Mouse (Mus musculus) limb, embryonic 15.5 days (tissue): ENCODE data around the gene Slc25a25. TPM values are rescaled to one million over a fixed set of nuclear protein-coding genes. Genes with fewer than 3 reads are reported as not detected.

Source experiments
- ATAC-seq: fragments of 200-750 bp; cut with Nextera tagmentation; 2 replicates; pipeline ENCODE4 v1.8.0; 2017; ENCODE audit warnings: low read depth, moderate TSS enrichment; ENCODE audit not compliant: insufficient number of reproducible peaks, low FRiP score, low TSS enrichment
- H3K27ac ChIP-seq: fragments of 300-500 bp; sonication (generic); 2 replicates; pipeline ENCODE4 v1.5.1; 2015; ENCODE audit warnings: moderate library complexity, mild to moderate bottlenecking, inconsistent platforms
- H3K27me3 ChIP-seq: fragments of 300-500 bp; sonication (generic); 2 replicates; pipeline ENCODE4 v1.6.1; 2015; ENCODE audit warnings: inconsistent platforms
- H3K36me3 ChIP-seq: fragments of 300-500 bp; sonication (generic); 2 replicates; pipeline ENCODE4 v1.6.1; 2015; ENCODE audit warnings: inconsistent platforms
- H3K4me1 ChIP-seq: fragments of 300-500 bp; sonication (generic); 2 replicates; pipeline ENCODE4 v1.6.1; 2015; ENCODE audit warnings: inconsistent platforms
- H3K4me2 ChIP-seq: fragments of 300-500 bp; sonication (generic); 2 replicates; pipeline ENCODE4 v1.6.1; 2015; ENCODE audit warnings: mild to moderate bottlenecking, inconsistent platforms
- H3K4me3 ChIP-seq: fragments of 300-500 bp; sonication (generic); 2 replicates; pipeline ENCODE4 v1.5.1; 2015; ENCODE audit warnings: mild to moderate bottlenecking, inconsistent platforms
- H3K9ac ChIP-seq: fragments of 300-500 bp; sonication (generic); 2 replicates; pipeline ENCODE4 v1.6.1; 2015; ENCODE audit warnings: inconsistent platforms
- H3K9me3 ChIP-seq: fragments of 300-500 bp; sonication (generic); 2 replicates; pipeline ENCODE4 v1.6.1; 2016; ENCODE audit warnings: inconsistent platforms
- WGBS: fragments of 180-500 bp; shearing (Covaris S2); methylation state at CpG from one replicate; pipeline ENCODE4 v1.1.7; 2015; 5-methylcytosine and 5-hydroxymethylcytosine counted together
- polyA plus RNA-seq: library from polyadenylated mRNA; unstranded; fragments of >200 nt; fragmentation: Nextera tagmentation; extraction: Ambion mirVana; gene quantifications from 2 replicates; pipeline ENCODE4 v1.2.1, GENCODE M21; 2015

The Slc25a25 gene
- polyA plus RNA-seq, 1 experiment from 2014 or later = 17.5 TPM

DNA sequence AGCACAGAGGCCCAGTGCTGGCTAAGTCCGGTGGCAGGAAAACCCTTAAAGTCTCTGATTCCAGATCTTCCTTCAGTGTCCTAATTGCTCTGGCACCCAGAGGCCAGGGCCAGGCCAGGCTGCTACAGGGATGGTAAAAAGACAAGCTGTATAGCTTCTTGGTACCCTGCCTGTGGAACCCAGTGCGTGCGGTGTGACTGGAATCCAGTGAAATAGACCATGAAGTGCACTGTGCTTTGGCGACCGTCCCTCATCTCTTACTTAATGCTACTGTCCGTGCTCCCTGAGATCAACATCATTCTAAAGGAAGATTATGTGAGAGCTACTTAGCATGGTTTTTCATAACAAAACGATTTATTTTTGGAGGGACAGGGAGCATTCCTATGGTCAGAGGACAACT, 39.8 kb downstream of the Slc25a25 start:
- Histone ChIP-seq H3K4me2 (no peak overlapping the region), H3K36me3 (peaks cover 26% of the 10 kb centered on the region), H3K4me3 (no peak overlapping the region), H3K4me1 (peaks cover 18% of the 10 kb centered on the region), H3K9me3 (no peaks in the 10 kb centered on the region), H3K9ac (no peak overlapping the region), H3K27ac (no peak overlapping the region), H3K27me3 (no peaks in the 10 kb centered on the region)
- WGBS = 85% methylated on average over 7 of the region's 7 CpGs
- ATAC-seq = no peak

DNA sequence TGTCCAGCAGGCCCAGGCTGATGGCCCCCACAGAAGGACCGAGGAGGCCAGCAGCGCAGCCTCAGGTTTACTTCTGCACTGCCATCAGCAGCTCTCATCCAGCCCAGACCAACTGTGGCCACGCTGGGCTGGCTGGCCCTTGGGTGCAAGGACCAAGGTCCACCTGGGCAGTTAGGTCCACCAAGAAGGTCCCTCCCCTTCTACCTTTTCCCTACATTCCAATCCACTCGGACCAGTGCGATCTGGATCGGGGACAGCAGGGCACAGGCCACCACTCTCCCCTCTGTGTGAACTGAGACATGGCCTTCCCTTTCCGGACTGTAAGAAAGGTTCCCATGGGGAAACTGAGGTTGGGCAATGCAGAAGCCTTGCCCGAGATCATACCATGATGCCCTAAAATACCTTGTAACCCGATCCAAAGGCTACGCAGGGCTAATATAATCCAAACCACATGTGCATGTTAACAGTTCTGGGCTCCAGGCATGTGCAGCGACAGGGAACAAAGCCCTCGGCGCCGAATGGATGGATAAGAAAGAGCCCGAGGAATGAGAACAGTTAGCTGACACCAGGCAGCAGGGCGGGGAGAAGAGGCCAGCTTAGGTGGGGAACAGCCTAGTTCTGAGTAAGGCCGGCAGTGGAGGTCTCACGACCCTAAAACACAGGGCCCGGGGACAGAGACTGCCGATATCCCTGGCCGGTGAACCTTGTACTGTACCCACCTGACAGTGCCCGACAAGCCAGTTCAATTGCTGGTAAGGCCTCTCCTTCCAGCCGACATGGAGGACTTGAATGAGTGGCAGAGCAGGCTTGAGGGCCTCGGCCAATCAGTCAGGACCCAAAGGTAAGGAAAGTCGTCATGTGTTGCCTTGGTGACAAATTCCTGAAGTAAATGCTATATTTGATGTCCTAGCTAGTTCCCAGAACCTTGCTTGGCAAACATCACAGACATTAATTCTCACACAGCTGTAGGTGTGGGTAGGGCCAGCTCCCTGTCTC, 42.5 kb downstream of the Slc25a25 start:
- H3K27ac ChIP-seq = peak overlapping the region; percentile 69
- peaks cover 18% of the 10 kb centered on the region for H3K4me1 ChIP-seq
- H3K9ac ChIP-seq = no peak overlapping the region
- H3K4me3 ChIP-seq = no peak overlapping the region
- ATAC-seq = 0 out of 2 replicates have a peak, but pooled peaks have one; percentile 20
- 30% methylated on average over 25 of the region's 25 CpGs for WGBS
- peaks cover 2% of the 10 kb centered on the region; the same call in 1 of the 2 replicates for H3K36me3 ChIP-seq
- H3K27me3 ChIP-seq = no peaks in the 10 kb centered on the region
- no peaks in the 10 kb centered on the region for H3K9me3 ChIP-seq
- H3K4me2 ChIP-seq = 0 out of 2 replicates have a peak overlapping the region, but pooled peaks have one; percentile 10

DNA sequence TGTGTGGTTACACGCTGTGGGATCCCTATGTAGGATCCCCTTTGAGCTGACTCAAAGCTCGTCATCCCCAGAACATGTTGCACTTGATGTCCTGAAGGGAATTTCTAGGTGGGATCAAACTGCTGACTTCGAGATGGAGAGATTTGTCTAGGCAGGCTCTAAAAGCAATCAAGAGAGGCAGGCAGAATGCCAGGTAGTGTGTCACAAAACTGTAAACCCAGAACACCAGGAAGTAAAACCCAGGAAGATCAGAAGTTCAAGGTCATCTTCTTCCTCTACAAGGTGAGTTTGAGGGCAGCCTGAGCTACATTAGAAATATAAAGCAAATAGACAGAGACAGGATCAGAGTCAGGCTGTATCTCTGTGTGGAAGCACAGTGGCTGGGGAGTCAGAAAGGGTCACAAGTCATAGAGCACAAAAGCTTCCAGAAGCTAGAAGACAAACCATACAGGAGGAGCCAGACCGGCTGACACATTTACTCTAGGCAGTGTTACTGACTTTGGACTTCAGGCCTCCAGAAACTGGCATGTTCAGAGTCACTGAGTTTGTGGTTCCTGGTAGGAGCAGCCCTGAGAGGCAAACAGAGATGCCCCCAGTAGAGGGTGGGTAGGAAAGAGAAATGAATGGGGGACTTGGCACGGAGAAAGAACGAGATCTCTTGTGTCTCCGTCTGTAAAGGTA, 44.0 kb downstream of the Slc25a25 start:
- Histone ChIP-seq H3K27ac (no peak overlapping the region), H3K4me2 (no peak overlapping the region), H3K36me3 (peaks cover 14% of the 10 kb centered on the region), H3K27me3 (no peaks in the 10 kb centered on the region), H3K4me3 (no peak overlapping the region), H3K9me3 (no peaks in the 10 kb centered on the region), H3K4me1 (peaks cover 18% of the 10 kb centered on the region), H3K9ac (no peak overlapping the region)
- 77% methylated on average over 7 of the region's 7 CpGs for WGBS
- ATAC-seq = no peak

DNA sequence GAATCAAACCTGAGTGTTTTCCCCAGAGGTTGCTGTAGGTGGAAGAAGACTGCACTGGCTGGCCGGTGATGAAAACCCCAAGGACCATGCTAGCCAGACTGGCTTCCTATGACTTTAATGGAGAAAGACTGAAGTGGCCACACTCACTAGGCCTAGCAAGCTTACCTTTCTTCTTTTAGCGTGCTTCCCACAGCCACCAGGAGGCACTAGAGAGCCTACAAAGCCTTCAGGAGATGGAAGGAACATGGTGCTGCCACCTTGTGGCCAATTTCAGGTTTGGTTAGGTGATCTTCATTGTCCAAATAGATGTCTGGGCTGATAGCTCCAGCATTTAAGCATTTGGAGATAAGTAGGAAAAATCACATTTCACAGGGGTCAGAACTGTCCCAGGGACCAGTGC, 46.6 kb downstream of the Slc25a25 start:
- Histone ChIP-seq H3K4me3 (no peak overlapping the region), H3K36me3 (peaks cover 37% of the 10 kb centered on the region), H3K9ac (no peak overlapping the region), H3K9me3 (no peaks in the 10 kb centered on the region), H3K27ac (no peak overlapping the region), H3K4me1 (peaks cover 12% of the 10 kb centered on the region), H3K27me3 (no peaks in the 10 kb centered on the region), H3K4me2 (no peak overlapping the region)
- 17% methylated on average over 2 of the region's 2 CpGs for WGBS
- ATAC-seq = no peak

DNA sequence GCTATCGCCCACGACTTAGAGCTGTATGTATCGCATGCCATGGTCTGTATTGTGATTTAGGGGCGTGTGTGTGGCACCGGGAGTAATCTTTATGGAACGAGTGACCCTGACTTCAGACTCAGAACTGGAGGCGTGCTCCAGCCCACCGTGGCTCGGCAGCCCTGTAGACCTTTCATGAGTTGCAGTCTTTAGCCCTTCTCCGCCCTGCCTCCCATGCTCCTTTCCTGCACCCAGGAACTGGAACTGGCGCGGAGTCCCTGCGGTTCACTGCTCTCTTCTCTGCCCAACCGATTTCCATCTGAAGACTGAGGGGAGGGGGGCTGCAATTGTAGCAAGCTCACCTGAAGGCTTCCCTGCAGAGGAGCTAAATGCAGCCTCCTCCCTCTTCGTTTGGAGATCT, 54.5 kb downstream of the Slc25a25 start:
- no peaks in the 10 kb centered on the region for H3K9me3 ChIP-seq
- under 1% methylated on average over 15 of the region's 15 CpGs for WGBS
- no peak for ATAC-seq
- peak overlapping the region; percentile 88 for H3K4me2 ChIP-seq
- H3K4me3 ChIP-seq = peak overlapping the region; percentile 88
- peaks cover 17% of the 10 kb centered on the region for H3K4me1 ChIP-seq
- H3K27ac ChIP-seq = peak overlapping the region; percentile 95
- H3K27me3 ChIP-seq = no peaks in the 10 kb centered on the region
- H3K36me3 ChIP-seq = peaks cover 19% of the 10 kb centered on the region
- H3K9ac ChIP-seq = peak overlapping the region; percentile 78

DNA sequence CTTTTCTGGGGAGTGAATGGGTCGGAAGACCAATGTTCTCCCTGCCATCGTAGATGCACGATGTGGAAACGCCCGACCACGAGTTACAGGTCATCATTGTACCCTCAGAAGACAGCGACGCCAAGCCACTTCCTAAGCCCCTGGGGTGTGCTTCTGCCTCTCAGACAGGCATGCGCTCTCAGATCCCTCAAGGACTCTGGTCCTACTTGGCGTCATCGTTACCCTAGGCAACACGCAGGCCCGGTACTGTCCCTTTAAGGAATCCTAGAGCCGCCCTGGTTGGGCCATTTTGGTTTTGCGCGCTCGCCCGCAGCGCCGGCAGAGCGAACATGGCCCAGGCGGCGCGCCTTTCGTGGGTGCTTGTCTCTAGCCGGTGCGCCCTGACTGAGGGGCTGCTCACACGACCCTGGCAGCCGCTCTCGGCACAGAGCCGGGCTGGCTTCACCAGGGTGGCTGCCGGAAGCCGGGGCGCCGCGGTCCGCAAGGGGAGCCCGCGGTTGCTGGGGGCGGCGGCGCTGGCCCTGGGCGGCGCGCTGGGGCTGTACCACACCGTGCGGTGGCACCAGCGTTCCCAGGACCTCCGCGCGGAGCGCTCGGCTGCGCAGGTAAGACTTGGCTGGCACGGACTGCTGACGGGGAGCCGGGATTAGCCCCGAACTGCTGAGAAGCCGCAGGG, 55.2 kb downstream of the Slc25a25 start:
- peaks cover 17% of the 10 kb centered on the region for H3K4me1 ChIP-seq
- peak overlapping the region; percentile 78 for H3K9ac ChIP-seq
- H3K27ac ChIP-seq = peak overlapping the region; percentile 95
- peak overlapping the region; percentile 88 for H3K4me2 ChIP-seq
- peak; percentile 86 for ATAC-seq
- peaks cover 15% of the 10 kb centered on the region for H3K36me3 ChIP-seq
- peak overlapping the region; percentile 88 for H3K4me3 ChIP-seq
- H3K27me3 ChIP-seq = no peaks in the 10 kb centered on the region
- WGBS = under 1% methylated on average over 58 of the region's 59 CpGs
- H3K9me3 ChIP-seq = no peaks in the 10 kb centered on the region

DNA sequence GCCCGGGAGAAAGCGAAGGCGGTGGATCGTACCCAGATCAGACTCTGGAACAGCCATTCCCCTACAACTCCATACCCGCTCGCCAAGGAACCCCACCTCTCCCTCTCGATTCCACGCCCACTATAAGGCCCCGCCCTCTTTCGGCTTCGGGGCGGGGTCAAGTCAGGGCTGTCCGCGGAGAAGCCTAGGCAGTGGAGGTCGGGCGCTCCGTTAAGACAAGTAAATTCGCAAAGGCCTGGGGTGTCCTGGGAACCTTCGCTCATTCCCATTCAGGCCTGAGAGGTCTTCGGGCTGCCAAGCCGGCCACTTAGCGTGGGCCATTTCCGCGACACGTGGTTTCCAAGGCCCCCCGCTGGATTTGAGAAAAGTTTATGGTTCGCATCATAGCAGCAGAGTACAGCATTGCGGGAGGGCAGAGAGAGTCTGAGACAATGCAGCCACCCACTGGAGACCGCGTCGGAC, 55.7 kb downstream of the Slc25a25 start, which contains the start of gene Ptges2:
TSS of gene Ptges2 (plus strand) at position 413 of the 462 bp plus-strand sequence.
- Histone ChIP-seq H3K9me3 (no peaks in the 10 kb centered on the region), H3K36me3 (peaks cover 9% of the 10 kb centered on the region), H3K4me1 (peaks cover 17% of the 10 kb centered on the region), H3K9ac (peak within 1 kb of the TSS; percentile 78), H3K4me3 (peak within 1 kb of the TSS; percentile 88), H3K4me2 (peak within 1 kb of the TSS; percentile 88), H3K27ac (peak within 1 kb of the TSS; percentile 95), H3K27me3 (no peaks in the 10 kb centered on the region)
- WGBS = under 1% methylated on average over 31 of the region's 31 CpGs
- ATAC-seq = peak; percentile 90

DNA sequence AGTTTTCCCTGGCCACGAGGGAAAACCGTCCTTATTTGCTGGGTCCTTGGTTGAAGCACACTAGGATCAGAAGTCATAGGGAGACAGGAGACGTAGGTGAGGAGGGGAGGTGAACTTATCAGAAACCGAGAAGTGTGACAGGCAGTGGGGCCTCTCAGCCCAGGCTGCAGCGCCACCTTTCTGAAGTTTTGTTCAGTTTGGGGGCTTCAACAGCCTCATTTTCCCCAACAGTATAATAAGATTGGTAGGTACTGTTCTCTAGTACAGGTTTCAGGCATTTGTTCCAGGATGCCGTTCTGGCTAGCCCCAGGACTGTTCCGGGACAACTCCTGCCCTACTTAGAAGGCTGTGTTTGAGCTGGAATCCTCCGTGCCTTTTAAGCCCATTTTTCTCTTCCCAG, 56.3 kb downstream of the Slc25a25 start:
- H3K4me1 ChIP-seq = peaks cover 17% of the 10 kb centered on the region
- H3K36me3 ChIP-seq = peaks cover 4% of the 10 kb centered on the region
- H3K27me3 ChIP-seq = no peaks in the 10 kb centered on the region
- H3K27ac ChIP-seq = peak overlapping the region; percentile 95
- H3K4me3 ChIP-seq = peak overlapping the region; percentile 88
- WGBS = 5% methylated on average over 8 of the region's 8 CpGs
- peak overlapping the region; percentile 88 for H3K4me2 ChIP-seq
- no peak for ATAC-seq
- H3K9me3 ChIP-seq = no peaks in the 10 kb centered on the region
- peak overlapping the region; percentile 58 for H3K9ac ChIP-seq

DNA sequence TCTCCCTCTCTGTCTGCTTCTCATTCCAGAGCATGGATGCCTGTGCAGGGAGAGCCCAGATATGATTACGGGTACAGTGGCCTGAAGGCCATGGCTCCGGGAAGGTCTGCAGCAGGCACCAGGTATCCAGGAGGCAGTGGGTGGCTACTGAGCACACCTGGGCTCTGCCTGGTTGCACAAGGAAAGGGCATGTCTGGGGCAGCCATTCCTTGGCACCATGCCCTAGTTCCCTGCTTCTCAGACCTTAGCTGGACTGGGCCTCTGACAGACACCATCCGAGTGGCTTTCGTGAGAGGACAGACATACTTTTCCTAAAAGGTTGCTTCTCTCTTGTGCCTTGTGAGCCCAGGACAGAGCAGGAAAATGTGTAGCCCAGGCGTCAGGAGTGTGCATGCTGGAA, 59.2 kb downstream of the Slc25a25 start:
- Histone ChIP-seq H3K4me3 (no peak overlapping the region), H3K27me3 (no peaks in the 10 kb centered on the region), H3K9me3 (no peaks in the 10 kb centered on the region), H3K4me2 (no peak overlapping the region), H3K36me3 (no peaks in the 10 kb centered on the region), H3K4me1 (peaks cover 20% of the 10 kb centered on the region), H3K9ac (no peak overlapping the region), H3K27ac (no peak overlapping the region)
- ATAC-seq = no peak
- 83% methylated on average over 5 of the region's 5 CpGs for WGBS

DNA sequence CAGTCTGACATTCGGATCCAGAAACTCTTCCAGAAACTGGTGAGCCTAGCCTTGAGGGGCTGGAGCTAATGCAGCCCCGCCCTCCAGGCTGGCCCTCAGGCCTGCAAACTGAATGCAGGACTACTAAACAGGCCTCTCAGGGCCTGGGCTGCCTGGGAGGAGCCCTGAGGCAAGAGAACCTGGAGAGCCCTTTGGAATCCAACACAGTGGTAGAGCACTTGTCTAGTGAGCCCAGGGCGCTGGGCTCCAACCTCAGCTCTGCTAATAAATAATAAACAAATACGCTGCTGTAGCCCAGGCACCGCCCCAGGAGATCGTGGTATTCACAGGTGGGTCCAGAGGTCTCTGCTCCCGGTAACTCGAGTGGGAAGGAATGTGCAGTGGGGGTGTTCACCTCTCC, 60.4 kb downstream of the Slc25a25 start:
- no peak overlapping the region for H3K4me3 ChIP-seq
- H3K36me3 ChIP-seq = no peaks in the 10 kb centered on the region
- no peak for ATAC-seq
- no peaks in the 10 kb centered on the region for H3K9me3 ChIP-seq
- WGBS = 64% methylated on average over 8 of the region's 8 CpGs
- no peak overlapping the region for H3K27ac ChIP-seq
- H3K9ac ChIP-seq = no peak overlapping the region
- H3K4me2 ChIP-seq = no peak overlapping the region
- H3K27me3 ChIP-seq = no peaks in the 10 kb centered on the region
- peaks cover 14% of the 10 kb centered on the region for H3K4me1 ChIP-seq

DNA sequence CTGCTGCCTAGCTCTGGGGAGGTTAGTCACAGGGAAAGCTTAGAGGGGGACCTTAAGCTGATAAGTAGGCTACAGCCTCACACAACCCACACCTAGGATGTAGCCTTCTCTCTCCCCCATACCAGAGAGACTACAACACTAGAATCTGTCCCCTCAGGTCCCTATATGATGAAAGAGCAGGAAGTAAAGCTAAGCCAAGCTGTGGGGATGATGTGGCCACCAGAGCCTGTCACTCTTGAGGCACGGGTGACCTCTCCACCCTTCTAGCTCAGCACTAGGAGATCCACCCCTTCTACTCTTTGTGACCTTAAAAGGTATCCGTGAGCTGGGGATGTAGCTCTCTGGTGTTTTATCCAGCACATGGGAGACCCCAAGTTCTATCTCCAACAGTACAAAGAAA, 62.1 kb downstream of the Slc25a25 start:
- H3K27ac ChIP-seq = no peak overlapping the region
- ATAC-seq = no peak
- no peaks in the 10 kb centered on the region for H3K36me3 ChIP-seq
- no peaks in the 10 kb centered on the region for H3K9me3 ChIP-seq
- H3K27me3 ChIP-seq = no peaks in the 10 kb centered on the region
- peaks cover 8% of the 10 kb centered on the region for H3K4me1 ChIP-seq
- H3K4me2 ChIP-seq = no peak overlapping the region
- no peak overlapping the region for H3K4me3 ChIP-seq
- 77% methylated on average over 2 of the region's 2 CpGs for WGBS
- H3K9ac ChIP-seq = no peak overlapping the region
